Mouse (Mus musculus) kidney, embryonic 16.5 days (tissue): ENCODE measurements around the gene Acer3. TPM values are rescaled to one million over a fixed set of nuclear protein-coding genes. Genes with fewer than 3 reads are reported as not detected.

ENCODE experiments used
- ATAC-seq: fragments of 200-750 bp; cut with Nextera tagmentation; 2 replicates; pipeline ENCODE4 v1.8.0; 2017; ENCODE audit warnings: moderate TSS enrichment; ENCODE audit not compliant: low FRiP score, low TSS enrichment
- H3K27ac ChIP-seq: fragments of 300-500 bp; sonication (generic); 2 replicates; pipeline ENCODE4 v1.5.1; 2014; ENCODE audit warnings: low read length
- H3K27me3 ChIP-seq: fragments of 300-500 bp; sonication (generic); 2 replicates; pipeline ENCODE4 v1.6.1; 2014; ENCODE audit warnings: low read length, control low read depth, mixed read lengths; ENCODE audit not compliant: insufficient read depth
- H3K36me3 ChIP-seq: fragments of 300-500 bp; sonication (generic); 2 replicates; pipeline ENCODE4 v1.6.1; 2014; ENCODE audit warnings: low read length, control low read depth, mixed read lengths; ENCODE audit not compliant: insufficient read depth
- H3K4me1 ChIP-seq: fragments of 300-500 bp; sonication (generic); 2 replicates; pipeline ENCODE4 v1.6.1; 2014; ENCODE audit warnings: low read length, control low read depth, mixed read lengths; ENCODE audit not compliant: insufficient read depth
- H3K4me2 ChIP-seq: fragments of 300-500 bp; sonication (generic); replicated peaks from 2 replicates; pipeline ENCODE4 v1.6.1; 2014; ENCODE audit warnings: low read depth, low read length
- H3K4me3 ChIP-seq: fragments of 300-500 bp; sonication (generic); 2 replicates; pipeline ENCODE4 v1.5.1; 2014; ENCODE audit warnings: mild to moderate bottlenecking, low read length
- H3K9ac ChIP-seq: fragments of 300-500 bp; sonication (generic); replicated peaks from 2 replicates; pipeline ENCODE4 v1.6.1; 2014; ENCODE audit warnings: low read length
- H3K9me3 ChIP-seq: fragments of 300-500 bp; sonication (generic); 2 replicates; pipeline ENCODE4 v1.6.1; 2016; ENCODE audit warnings: low read length, control low read depth
- WGBS: fragments of 180-500 bp; shearing (Covaris S2); extraction: QIAGEN DNeasy Blood & Tissue Kit; methylation state at CpG from one replicate; pipeline ENCODE4 v1.1.7; 2014; 5-methylcytosine and 5-hydroxymethylcytosine counted together
- polyA plus RNA-seq: library from polyadenylated mRNA; unstranded; fragments of >200 nt; fragmentation: Nextera tagmentation; extraction: Ambion mirVana; gene quantifications from 2 replicates; pipeline ENCODE4 v1.2.1, GENCODE M21; 2015

Gene Acer3
- polyA plus RNA-seq, 1 experiment from 2014 or later, result 27.4 TPM

GRCm38 (mm10) chr7:98236686-98237359 lies 84.2 kb downstream of the Acer3 start:
- 87% methylated on average over 3 of the region's 3 CpGs for whole genome bisulfite sequencing
- Histone ChIP-seq H3K36me3 (no peaks in the 10 kb centered on the region), H3K9ac (no peak overlapping the region), H3K27ac (no peak overlapping the region), H3K27me3 (no peaks in the 10 kb centered on the region), H3K4me1 (no peaks in the 10 kb centered on the region), H3K9me3 (no peaks in the 10 kb centered on the region), H3K4me3 (no peak overlapping the region), H3K4me2 (no peak overlapping the region)
- ATAC-seq, result no peak

- ATAC-seq, result no peak
- no peak overlapping the region for H3K4me2 ChIP-seq
- H3K9ac ChIP-seq, result no peak overlapping the region
- no peaks in the 10 kb centered on the region for H3K9me3 ChIP-seq
- no peaks in the 10 kb centered on the region for H3K4me1 ChIP-seq
- H3K27ac ChIP-seq, result no peak overlapping the region
- H3K27me3 ChIP-seq, result no peaks in the 10 kb centered on the region
- no peak overlapping the region for H3K4me3 ChIP-seq
- 89% methylated on average over 4 of the region's 4 CpGs for WGBS
- H3K36me3 ChIP-seq, result no peaks in the 10 kb centered on the region
Measured at GRCm38 (mm10) chr7:98223796-98224195, 97.2 kb downstream of the Acer3 start.

GRCm38 (mm10) chr7:98216713-98217112 lies 104.3 kb downstream of the Acer3 start:
- no peak for ATAC-seq
- H3K9ac ChIP-seq, result no peak overlapping the region
- H3K36me3 ChIP-seq, result no peaks in the 10 kb centered on the region
- H3K27me3 ChIP-seq, result no peaks in the 10 kb centered on the region
- no peak overlapping the region for H3K4me2 ChIP-seq
- no peaks in the 10 kb centered on the region for H3K4me1 ChIP-seq
- H3K27ac ChIP-seq, result no peak overlapping the region
- H3K9me3 ChIP-seq, result no peaks in the 10 kb centered on the region
- H3K4me3 ChIP-seq, result no peak overlapping the region

GRCm38 (mm10) chr7:98202946-98203345 lies 118.1 kb downstream of the Acer3 start:
- Histone ChIP-seq H3K27ac (no peak overlapping the region), H3K9me3 (no peaks in the 10 kb centered on the region), H3K4me2 (no peak overlapping the region), H3K9ac (no peak overlapping the region), H3K27me3 (no peaks in the 10 kb centered on the region), H3K4me1 (no peaks in the 10 kb centered on the region), H3K36me3 (no peaks in the 10 kb centered on the region), H3K4me3 (no peak overlapping the region)
- ATAC-seq, result no peak
- 59% methylated on average over 4 of the region's 4 CpGs for WGBS

- Histone ChIP-seq H3K4me1 (no peaks in the 10 kb centered on the region), H3K4me3 (no peak overlapping the region), H3K27ac (no peak overlapping the region), H3K9ac (no peak overlapping the region), H3K4me2 (no peak overlapping the region), H3K9me3 (no peaks in the 10 kb centered on the region), H3K36me3 (no peaks in the 10 kb centered on the region), H3K27me3 (no peaks in the 10 kb centered on the region)
- ATAC-seq, result no peak
- 70% methylated on average over 5 of the region's 5 CpGs for WGBS
Measured at GRCm38 (mm10) chr7:98201493-98202028, 119.4 kb downstream of the Acer3 start.

GRCm38 (mm10) chr7:98200396-98200795 lies 120.6 kb downstream of the Acer3 start:
- WGBS, result 91% methylated on average over 3 of the region's 3 CpGs
- Histone ChIP-seq H3K4me2 (no peak overlapping the region), H3K9me3 (no peaks in the 10 kb centered on the region), H3K4me1 (no peaks in the 10 kb centered on the region), H3K27ac (no peak overlapping the region), H3K36me3 (no peaks in the 10 kb centered on the region), H3K27me3 (peaks cover 7% of the 10 kb centered on the region), H3K9ac (no peak overlapping the region), H3K4me3 (no peak overlapping the region)
- ATAC-seq, result no peak

- no peak within 1 kb of the TSS for H3K4me3 ChIP-seq
- H3K9me3 ChIP-seq, result no peaks in the 10 kb centered on the region
- H3K4me2 ChIP-seq, result no peak within 1 kb of the TSS
- no peak for ATAC-seq
- H3K4me1 ChIP-seq, result no peaks in the 10 kb centered on the region; the same call in 1 of the 2 replicates
- H3K36me3 ChIP-seq, result no peaks in the 10 kb centered on the region
- 93% methylated on average over 4 of the region's 4 CpGs for WGBS
- no peak within 1 kb of the TSS for H3K27ac ChIP-seq
- H3K9ac ChIP-seq, result no peak within 1 kb of the TSS
- H3K27me3 ChIP-seq, result peaks cover 17% of the 10 kb centered on the region
Measured at GRCm38 (mm10) chr7:98199381-98199780, 121.6 kb downstream of the Acer3 start, which contains the start of gene B3gnt6. Gene B3gnt6, minus strand, starts transcription at chr7:98199481.

GRCm38 (mm10) chr7:98195151-98195801 lies 125.7 kb downstream of the Acer3 start:
- Histone ChIP-seq H3K9ac (no peak overlapping the region), H3K27ac (no peak overlapping the region), H3K4me2 (no peak overlapping the region), H3K4me3 (no peak overlapping the region), H3K27me3 (peaks cover 40% of the 10 kb centered on the region), H3K9me3 (no peaks in the 10 kb centered on the region), H3K36me3 (no peaks in the 10 kb centered on the region), H3K4me1 (peaks cover 13% of the 10 kb centered on the region)
- peak; percentile 43; the same call in 1 of the 2 replicates for ATAC-seq
- WGBS, result 33% methylated on average over 10 of the region's 10 CpGs

- peak; percentile 32; the same call in 1 of the 2 replicates for ATAC-seq
- Histone ChIP-seq H3K9ac (peak overlapping the region; percentile 46), H3K27me3 (peaks cover 40% of the 10 kb centered on the region)
Measured at GRCm38 (mm10) chr7:98194026-98194792, 126.8 kb downstream of the Acer3 start.

More at GRCm38 (mm10) chr7:98194026-98194792, 126.8 kb downstream of the Acer3 start:
- Histone ChIP-seq H3K36me3 (no peaks in the 10 kb centered on the region), H3K4me3 (peak overlapping the region; percentile 43), H3K4me1 (peaks cover 13% of the 10 kb centered on the region), H3K9me3 (no peaks in the 10 kb centered on the region), H3K4me2 (peak overlapping the region; percentile 60), H3K27ac (no peak overlapping the region)
- WGBS, result 2% methylated on average over 60 of the region's 61 CpGs
